Mouse (Mus musculus) testis, adult 2 months (tissue): ENCODE measurements around the gene Wdr25.

Experiments
- CTCF ChIP-seq: fragments of 200-500 bp; IDR thresholded peaks from 2 replicates; pipeline ENCODE4 v1.5.1; 2012; ENCODE audit warnings: low read depth, mild to moderate bottlenecking, inconsistent platforms, low read length, moderate library complexity; ENCODE audit not compliant: control insufficient read depth, insufficient read depth, insufficient replicate concordance
- POLR2A ChIP-seq: fragments of 200-500 bp; IDR thresholded peaks from 2 replicates; pipeline ENCODE4 v1.6.1; 2012; ENCODE audit warnings: low read depth, mild to moderate bottlenecking, inconsistent platforms, low read length, moderate library complexity; ENCODE audit not compliant: control insufficient read depth

DNA sequence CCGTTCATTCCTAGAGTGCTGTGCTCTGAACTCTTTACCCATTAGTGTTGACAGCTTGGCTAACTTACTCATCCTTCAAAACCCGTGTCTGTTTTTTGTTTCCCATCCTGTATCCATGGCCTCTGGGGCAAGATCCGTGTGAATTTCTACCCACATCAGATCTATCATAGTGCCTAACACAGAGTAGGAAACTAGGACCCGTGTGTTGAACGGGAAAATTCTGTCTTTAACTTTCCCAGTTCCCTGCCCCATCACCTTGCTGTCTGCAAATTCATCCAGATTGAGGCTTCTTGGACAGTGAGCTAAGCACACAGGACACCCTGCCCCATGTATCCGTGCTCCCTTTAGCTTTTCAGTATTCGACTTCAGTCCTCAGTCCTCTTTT lies 993 bp downstream of the Wdr25 start:
- TF ChIP-seq POLR2A (no peak), CTCF (no peak)
